Mouse (Mus musculus) MEL (cell line): Measurements from ENCODE around the gene Kcnj4. TPM values are rescaled to one million over a fixed set of nuclear protein-coding genes. Genes with fewer than 3 reads are reported as not detected.
"Not testable (repeated sequence)": the region's sequence is repeated elsewhere in the genome, so short reads cannot be mapped to it uniquely, and the experiment has no call there.

ENCODE experiments used
- DNase-seq: peaks from one replicate; pipeline ENCODE4 v3.0.0; 2011; ENCODE audit warnings: low read depth, low spot score
- H3K27ac ChIP-seq: 2 replicates; pipeline ENCODE4 v1.5.1; 2012; ENCODE audit warnings: low read depth, mild to moderate bottlenecking, control low read depth, low read length, moderate library complexity; ENCODE audit not compliant: control insufficient read depth
- H3K27me3 ChIP-seq, 2 experiments: fragments of 150-350 bp in 1 of 2; sonication (generic) in 1 of 2; 2 replicates each; pipeline ENCODE4 v1.6.1; 2012; ENCODE audit warnings: low read length in 2 of 2, mild to moderate bottlenecking in 2 of 2, improper control_type of control experiment in 1 of 2, moderate library complexity in 1 of 2; ENCODE audit not compliant: insufficient read depth in 2 of 2, control insufficient read depth in 1 of 2
- H3K36me3 ChIP-seq, 2 experiments: 2 replicates each; pipeline ENCODE4 v1.6.1; 2012 to 2014; ENCODE audit warnings: low read length in 2 of 2, improper control_type of control experiment in 1 of 2, inconsistent platforms in 1 of 2, mild to moderate bottlenecking in 1 of 2; ENCODE audit not compliant: insufficient read depth in 2 of 2, control insufficient read depth in 1 of 2
- H3K4me1 ChIP-seq, 2 experiments: fragments of 150-350 bp in 1 of 2; sonication (generic) in 1 of 2; 2 replicates each; pipeline ENCODE4 v1.6.1; 2012; ENCODE audit warnings: low read length in 2 of 2, improper control_type of control experiment in 1 of 2, mild to moderate bottlenecking in 1 of 2; ENCODE audit not compliant: insufficient read depth in 2 of 2, control insufficient read depth in 1 of 2
- H3K4me3 ChIP-seq, 2 experiments: fragments of 150-350 bp in 1 of 2; sonication (generic) in 1 of 2; 2 replicates each; pipeline ENCODE4 v1.5.1; 2012; ENCODE audit warnings: low read depth in 2 of 2, low read length in 2 of 2, mild to moderate bottlenecking in 2 of 2, moderate library complexity in 2 of 2, control low read depth in 1 of 2, improper control_type of control experiment in 1 of 2; ENCODE audit not compliant: control insufficient read depth in 1 of 2, insufficient read depth in 1 of 2
- H3K79me2 ChIP-seq: 2 replicates; pipeline ENCODE4 v1.6.1; 2012; ENCODE audit warnings: mild to moderate bottlenecking, low read length, moderate library complexity; ENCODE audit not compliant: control insufficient read depth, poor library complexity, insufficient read depth
- H3K9ac ChIP-seq: 2 replicates; pipeline ENCODE4 v1.6.1; 2012; ENCODE audit warnings: low read depth, mild to moderate bottlenecking, control low read depth, low read length, moderate library complexity; ENCODE audit not compliant: control insufficient read depth, poor library complexity, severe bottlenecking
- H3K9me3 ChIP-seq: fragments of 150-350 bp; sonication (generic); replicated peaks from 2 replicates; pipeline ENCODE4 v1.6.1; 2012; ENCODE audit warnings: mild to moderate bottlenecking, low read length, improper control_type of control experiment, moderate library complexity; ENCODE audit not compliant: insufficient read depth
- CHD1 ChIP-seq: IDR thresholded peaks from 2 replicates; pipeline ENCODE4 v1.6.1; 2012; ENCODE audit warnings: low read depth, mild to moderate bottlenecking, inconsistent platforms, low read length, improper control_type of control experiment
- E2F4 ChIP-seq: IDR thresholded peaks from 2 replicates; pipeline ENCODE4 v1.6.1; 2011; ENCODE audit warnings: low read depth, low read length, improper control_type of control experiment, borderline replicate concordance
- ELF1 ChIP-seq: IDR thresholded peaks from 2 replicates; pipeline ENCODE4 v1.6.1; 2014; ENCODE audit warnings: low read depth, mild to moderate bottlenecking, inconsistent platforms, low read length, improper control_type of control experiment, moderate library complexity
- HCFC1 ChIP-seq: IDR thresholded peaks from 2 replicates; pipeline ENCODE4 v1.6.1; 2012; ENCODE audit warnings: low read depth, mild to moderate bottlenecking, inconsistent platforms, low read length, improper control_type of control experiment, moderate library complexity
- MAFK ChIP-seq: IDR thresholded peaks from 2 replicates; pipeline ENCODE4 v1.6.1; 2011; ENCODE audit warnings: low read depth, mild to moderate bottlenecking, low read length, improper control_type of control experiment, borderline replicate concordance
- MEF2A ChIP-seq: IDR thresholded peaks from 2 replicates; pipeline ENCODE4 v1.6.1; 2014; ENCODE audit warnings: low read depth, mild to moderate bottlenecking, inconsistent platforms, low read length, improper control_type of control experiment; ENCODE audit not compliant: poor library complexity, insufficient replicate concordance, severe bottlenecking; ENCODE audit errors: extremely low read depth
- MXI1 ChIP-seq: IDR thresholded peaks from 2 replicates; pipeline ENCODE4 v1.6.1; 2011; ENCODE audit warnings: mild to moderate bottlenecking, low read depth, low read length, improper control_type of control experiment
- NELFE ChIP-seq: IDR thresholded peaks from 2 replicates; pipeline ENCODE4 v1.6.1; 2011; ENCODE audit warnings: low read depth, low read length, improper control_type of control experiment
- POLR2A ChIP-seq, 2 experiments: IDR thresholded peaks; 2 replicates each; pipeline ENCODE4 v1.6.1; 2011 to 2012; ENCODE audit warnings: low read length in 2 of 2, mild to moderate bottlenecking in 2 of 2, control low read depth in 1 of 2, improper control_type of control experiment in 1 of 2, low read depth in 1 of 2, moderate library complexity in 1 of 2; ENCODE audit not compliant: control insufficient read depth in 1 of 2, insufficient read depth in 1 of 2, poor library complexity in 1 of 2
- RCOR1 ChIP-seq: IDR thresholded peaks from 2 replicates; pipeline ENCODE4 v1.6.1; 2012; ENCODE audit warnings: low read depth, mild to moderate bottlenecking, inconsistent platforms, low read length, improper control_type of control experiment
- TAL1 ChIP-seq: IDR thresholded peaks from 2 replicates; pipeline ENCODE4 v1.6.1; 2012; ENCODE audit warnings: mild to moderate bottlenecking, inconsistent platforms, low read length, moderate library complexity, mixed read lengths
- USF1 ChIP-seq: IDR thresholded peaks from 2 replicates; pipeline ENCODE4 v1.6.1; 2014; ENCODE audit warnings: low read depth, mild to moderate bottlenecking, inconsistent platforms, low read length, improper control_type of control experiment, moderate library complexity
- ZKSCAN1 ChIP-seq: IDR thresholded peaks from 2 replicates; pipeline ENCODE4 v1.6.1; 2012; ENCODE audit warnings: low read depth, mild to moderate bottlenecking, inconsistent platforms, low read length, improper control_type of control experiment, moderate library complexity
- polyA plus RNA-seq, 2 experiments: library from polyadenylated mRNA; stranded (reverse) in 1 of 2; unstranded in 1 of 2; fragments of >175 nt in 1 of 2; fragments of >200 nt in 1 of 2; gene quantifications; 2 replicates each; pipeline versions ENCODE4 v1.2.1 to v1.2.4; 2012; ENCODE audit warnings: low replicate concordance in 2 of 2, low read depth in 1 of 2; ENCODE audit not compliant: insufficient read length in 2 of 2, insufficient read depth in 1 of 2, missing spikeins in 1 of 2
- total RNA-seq: library from RNA; depleted of rRNA; stranded (reverse); fragments of 300-350 nt; gene quantifications from 2 replicates; pipeline ENCODE4 v1.2.3, GENCODE M21; 2012

Kcnj4 gene
- total and polyA plus RNA-seq, 3 experiments: 0.07 TPM; not detected in 2

- Histone ChIP-seq H3K27me3 (peaks cover 5 to 18% of the 10 kb centered on the region in 2 experiments), H3K36me3 (peaks cover 0 to 2% of the 10 kb centered on the region in 2 experiments; a peak in 1 of 4 replicates), H3K9ac (no peak overlapping the region), H3K4me3 (no peak overlapping the region), H3K4me1 (peaks cover 0 to 9% of the 10 kb centered on the region in 2 experiments; a peak in 2 of 4 replicates), H3K9me3 (no peaks in the 10 kb centered on the region), H3K79me2 (no peaks in the 10 kb centered on the region), H3K27ac (no peak overlapping the region)
- no peak for TF ChIP-seq ELF1
- TF ChIP-seq USF1: peak; percentile 46; the same call in 1 of the 2 replicates
- DNase-seq: no peak
Measured at GRCm38 (mm10) chr15:79456546-79456945, 48.5 kb downstream of the Kcnj4 start.

GRCm38 (mm10) chr15:79456104-79456503 is 48.9 kb downstream of the Kcnj4 start:
- H3K9me3 ChIP-seq, H3K36me3 ChIP-seq, H3K4me1 ChIP-seq, H3K9ac ChIP-seq, H3K4me3 ChIP-seq, H3K27ac ChIP-seq, DNase-seq, H3K79me2 ChIP-seq: not testable (repeated sequence)
- H3K27me3 ChIP-seq: peaks cover 5 to 14% of the 10 kb centered on the region in 2 experiments

DNA sequence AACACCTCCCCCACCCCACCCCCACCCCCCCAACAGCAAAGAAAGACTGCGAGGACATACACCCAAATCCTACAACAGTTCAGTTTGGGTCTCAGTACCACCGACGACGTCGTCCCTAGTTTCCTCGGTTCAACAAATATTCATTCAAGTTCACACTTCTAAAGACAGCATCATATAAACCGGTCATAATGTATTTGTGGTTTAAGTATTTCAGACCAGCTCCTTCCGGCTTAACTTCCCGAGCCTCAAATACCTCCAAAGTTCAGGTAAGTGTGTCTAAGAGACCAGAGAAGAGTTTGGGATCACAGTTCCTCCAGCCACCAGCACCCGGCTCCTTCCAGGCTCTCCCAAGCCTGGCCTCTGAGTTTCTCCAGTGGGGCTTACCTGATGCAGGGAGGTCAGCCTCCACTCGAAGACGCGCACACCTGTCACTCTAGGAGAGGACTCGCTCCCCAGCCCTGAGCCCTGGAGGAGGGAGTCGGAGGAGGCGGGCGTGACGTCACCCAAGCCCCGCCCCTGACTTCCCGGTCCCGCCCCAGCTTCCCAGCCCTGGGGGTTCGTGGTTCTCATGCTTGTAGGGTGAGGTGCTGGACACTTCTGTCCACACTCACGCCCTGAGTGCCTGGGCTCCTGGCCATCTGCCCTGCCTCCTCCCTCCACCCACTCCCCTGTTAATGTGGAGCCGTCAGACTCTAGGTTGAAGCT is 49.8 kb downstream of the Kcnj4 start, which contains the start of gene Csnk1e:
Csnk1e (minus strand) TSS at position 461 of the 705 bp plus-strand sequence.
- peak; percentile 57 for DNase-seq
- Histone ChIP-seq H3K27ac (no peak within 1 kb of the TSS), H3K27me3 (peaks cover under 1 to 7% of the 10 kb centered on the region in 2 experiments), H3K9me3 (no peaks in the 10 kb centered on the region), H3K4me3 (peak within 1 kb of the TSS; percentile 42 to 50; a peak in 3 of 4 replicates), H3K9ac (peak within 1 kb of the TSS; percentile 55), H3K79me2 (no peaks in the 10 kb centered on the region), H3K36me3 (peaks cover 0 to 2% of the 10 kb centered on the region in 2 experiments; a peak in 1 of 4 replicates), H3K4me1 (peaks cover 0 to 9% of the 10 kb centered on the region in 2 experiments; a peak in 2 of 4 replicates)
- no peak for TF ChIP-seq CHD1
- no peak for TF ChIP-seq POLR2A (IDR thresholded peaks at IDR 0.05; ENCODE audit: control insufficient read depth in 1 of 2, insufficient read depth in 1 of 2, low read depth in 1 of 2, low read length in 2 of 2, poor library complexity in 1 of 2)
- no peak for TF ChIP-seq NELFE
- no peak for TF ChIP-seq MXI1
- no peak for TF ChIP-seq TAL1
- TF ChIP-seq RCOR1: no peak
- TF ChIP-seq MEF2A: no peak
- no peak for TF ChIP-seq E2F4
- no peak for TF ChIP-seq ZKSCAN1
- no peak for TF ChIP-seq MAFK
- TF ChIP-seq HCFC1: no peak
